Mouse (Mus musculus) CH12.LX (cell line): ENCODE data around the gene Cdk2ap1.

Experiments used
- CTCF ChIP-seq, 2 experiments: IDR thresholded peaks in 1 of 2; conservative IDR thresholded peaks in 1 of 2; 2 replicates each; pipeline ENCODE4 v1.5.1; 2011 to 2012; ENCODE audit warnings: low read depth in 2 of 2, low read length in 2 of 2, improper control_type of control experiment in 1 of 2, inconsistent platforms in 1 of 2, mild to moderate bottlenecking in 1 of 2, moderate library complexity in 1 of 2
- E2F4 ChIP-seq: IDR thresholded peaks from 2 replicates; pipeline ENCODE4 v1.6.1; 2011; ENCODE audit warnings: low read depth, low read length, improper control_type of control experiment; ENCODE audit not compliant: insufficient replicate concordance
- EP300 ChIP-seq: IDR thresholded peaks from 2 replicates; pipeline ENCODE4 v1.6.1; 2011; ENCODE audit warnings: low read length, improper control_type of control experiment
- ETS1 ChIP-seq: conservative IDR thresholded peaks from 2 replicates; pipeline ENCODE4 v1.6.1; 2012; ENCODE audit warnings: low read depth, mild to moderate bottlenecking, inconsistent platforms, low read length, improper control_type of control experiment, moderate library complexity
- MAFK ChIP-seq: IDR thresholded peaks from 2 replicates; pipeline ENCODE4 v1.6.1; 2011; ENCODE audit warnings: low read length, improper control_type of control experiment; ENCODE audit not compliant: insufficient replicate concordance
- MAX ChIP-seq: IDR thresholded peaks from 2 replicates; pipeline ENCODE4 v1.6.1; 2011; ENCODE audit warnings: low read length, improper control_type of control experiment
- POLR2A ChIP-seq: IDR thresholded peaks from 2 replicates; pipeline ENCODE4 v1.6.1; 2011; ENCODE audit warnings: low read depth, mild to moderate bottlenecking, improper control_type of control experiment, low read length
- RAD21 ChIP-seq: IDR thresholded peaks from 2 replicates; pipeline ENCODE4 v1.6.1; 2011; ENCODE audit warnings: low read depth, mild to moderate bottlenecking, low read length, improper control_type of control experiment, moderate library complexity
- SIN3A ChIP-seq: IDR thresholded peaks from 2 replicates; pipeline ENCODE4 v1.6.1; 2012; ENCODE audit warnings: low read length, improper control_type of control experiment, inconsistent platforms
- SMC3 ChIP-seq: IDR thresholded peaks from 2 replicates; pipeline ENCODE4 v1.6.1; 2011; ENCODE audit warnings: low read depth, low read length, improper control_type of control experiment
- ZC3H11A ChIP-seq: IDR thresholded peaks from 2 replicates; pipeline ENCODE4 v1.6.1; 2012; ENCODE audit warnings: low read depth, mild to moderate bottlenecking, inconsistent platforms, low read length, improper control_type of control experiment
- ZMIZ1 ChIP-seq: IDR thresholded peaks from 2 replicates; pipeline ENCODE4 v1.6.1; 2012; ENCODE audit warnings: low read depth, mild to moderate bottlenecking, inconsistent platforms, low read length, improper control_type of control experiment

DNA sequence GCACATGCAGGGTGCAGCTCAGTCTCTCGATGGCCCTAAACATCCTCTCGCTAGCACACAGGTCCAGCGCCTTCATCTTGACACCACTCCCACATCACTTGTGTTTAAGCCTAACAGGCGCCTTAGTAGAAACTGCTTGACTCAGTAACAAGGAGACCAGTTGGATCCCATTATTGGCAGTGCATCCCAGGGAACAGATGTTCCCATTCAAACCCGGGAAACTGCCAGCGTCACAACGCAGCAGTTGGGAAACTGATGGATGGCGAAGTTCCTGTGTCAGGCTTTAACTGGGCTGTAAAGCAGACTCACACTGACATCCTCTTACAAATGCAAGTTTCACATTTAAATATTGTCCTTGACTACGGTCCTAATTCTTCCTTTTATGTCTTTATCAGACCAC, 25.0 kb downstream of the Cdk2ap1 start:
- no peak for TF ChIP-seq CTCF (conservative IDR thresholded peaks at IDR 0.05 in 1 of 2, IDR thresholded peaks at IDR 0.05 in 1 of 2; ENCODE audit: low read depth in 2 of 2, low read length in 2 of 2)
- TF ChIP-seq POLR2A = no peak
- TF ChIP-seq MAX = no peak
- TF ChIP-seq SIN3A = no peak
- no peak for TF ChIP-seq MAFK
- no peak for TF ChIP-seq EP300
- TF ChIP-seq ETS1 = no peak
- no peak for TF ChIP-seq E2F4
- TF ChIP-seq ZC3H11A = no peak
- no peak for TF ChIP-seq SMC3
- TF ChIP-seq ZMIZ1 = no peak
- no peak for TF ChIP-seq RAD21
